Mouse (Mus musculus): ENCODE data around the gene Acsbg2. TPM values are rescaled to one million over a fixed set of nuclear protein-coding genes. Genes with fewer than 3 reads are reported as not detected.

The Acsbg2 gene
- polyA plus RNA-seq, 1 experiment = 0.11 TPM

DNA sequence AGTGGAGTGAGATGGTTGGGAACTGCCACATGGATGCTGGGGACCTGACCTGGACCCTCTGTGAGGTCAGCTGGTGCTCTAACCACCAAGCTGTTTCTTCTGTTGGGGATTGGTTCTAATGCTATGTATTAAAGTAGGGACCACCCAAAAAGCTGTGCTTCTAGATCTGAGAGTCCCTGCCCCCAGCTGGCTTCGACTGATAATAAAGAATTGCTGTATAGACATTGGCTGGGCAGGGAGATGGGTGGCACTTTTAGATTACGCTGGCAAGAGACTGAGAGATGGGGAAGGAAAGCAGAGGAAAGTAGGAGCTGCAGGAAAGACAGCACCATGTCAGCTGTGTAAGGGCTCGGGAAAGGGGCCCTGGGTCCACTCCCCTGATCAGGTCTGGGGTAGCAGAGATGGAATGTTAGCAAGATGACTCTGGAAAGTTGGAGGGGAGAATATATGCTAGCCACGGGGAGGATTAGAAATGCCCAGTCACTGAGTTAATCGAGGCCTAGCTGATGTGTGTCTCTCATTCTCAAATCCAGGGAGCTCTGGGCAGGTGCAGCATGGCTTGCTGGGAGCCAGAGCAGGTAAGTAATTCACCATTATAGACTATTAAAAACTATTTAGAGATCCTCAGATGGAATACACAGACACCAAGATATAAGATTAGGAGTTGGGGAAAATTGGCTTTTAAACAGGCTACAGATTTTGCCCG, 80.5 kb downstream of the Acsbg2 start:
- TF ChIP-seq CTCF (IDR thresholded peaks at IDR 0.05; ENCODE audit: borderline replicate concordance, control insufficient read depth, extremely low read depth, insufficient read depth, low read length, poor library complexity) (no peak), POLR2A (IDR thresholded peaks at IDR 0.05; ENCODE audit: control insufficient read depth, extremely low read depth, insufficient read depth, low read length, poor library complexity) (no peak)
- no peak overlapping the region for H3K4me3 ChIP-seq (ENCODE audit: control insufficient read depth, insufficient read depth, low read length)
- DNase-seq = no peak
- no peaks in the 10 kb centered on the region for H3K36me3 ChIP-seq (ENCODE audit: control insufficient read depth, insufficient read depth, low read length)
- no peaks in the 10 kb centered on the region for H3K4me1 ChIP-seq (replicated peaks; ENCODE audit: control insufficient read depth, insufficient read depth, low read length)
- 93% methylated on average over 6 of the region's 6 CpGs for WGBS
- H3K27ac ChIP-seq (ENCODE audit: control insufficient read depth, insufficient read depth, low read length) = no peak overlapping the region
- no peaks in the 10 kb centered on the region for H3K27me3 ChIP-seq (ENCODE audit: control insufficient read depth, insufficient read depth, low read length)

Other genes starting within 250 kb of the Acsbg2 start
- 74.5 and 82.6 TPM in 2 replicates for gene Lonp1, start 247.6 kb downstream of the Acsbg2 start, polyA plus RNA-seq (2012; rRNA removed)
- 0.50 and 0.51 TPM in 2 replicates for gene Catsperd, start 246.3 kb downstream of the Acsbg2 start, polyA plus RNA-seq (2012; rRNA removed)
- gene Ranbp3, start 201.2 kb downstream of the Acsbg2 start, polyA plus RNA-seq (2012; rRNA removed) = 187 and 191 TPM in 2 replicates
- gene Ndufa11, start 156.7 kb downstream of the Acsbg2 start, polyA plus RNA-seq (2012; rRNA removed) = 601 and 855 TPM in 2 replicates
- 52.3 and 58.9 TPM in 2 replicates for gene Vmac, start 156.4 kb downstream of the Acsbg2 start, polyA plus RNA-seq (2012; rRNA removed)
- 37.6 and 44.4 TPM in 2 replicates for gene Nrtn, start 116.9 kb downstream of the Acsbg2 start, polyA plus RNA-seq (2012; rRNA removed)
- gene Dus3l, start 109.7 kb downstream of the Acsbg2 start, polyA plus RNA-seq (2012; rRNA removed) = 142 and 157 TPM in 2 replicates
- gene Prr22, start 104.2 kb downstream of the Acsbg2 start, polyA plus RNA-seq (2012; rRNA removed) = 4.1 and 4.5 TPM in 2 replicates
- gene Rfx2, start 43.4 kb downstream of the Acsbg2 start, polyA plus RNA-seq (2012; rRNA removed) = 31.3 and 44.2 TPM in 2 replicates
- 0.10 and 0.19 TPM in 2 replicates for gene 1700061G19Rik, start 1.0 kb upstream of the Acsbg2 start, polyA plus RNA-seq (2012; rRNA removed)
- 134 and 135 TPM in 2 replicates for gene Mllt1, start 61.0 kb upstream of the Acsbg2 start, polyA plus RNA-seq (2012; rRNA removed)
- 0.14 and 0.32 TPM in 2 replicates for gene Acer1, start 107.7 kb upstream of the Acsbg2 start, polyA plus RNA-seq (2012; rRNA removed)
- gene Clpp, start 115.9 kb upstream of the Acsbg2 start, polyA plus RNA-seq (2012; rRNA removed) = 131 and 144 TPM in 2 replicates
- 26.7 and 32.2 TPM in 2 replicates for gene Alkbh7, start 122.9 kb upstream of the Acsbg2 start, polyA plus RNA-seq (2012; rRNA removed)
- not detected in 2 replicates for gene Pspn, start 125.6 kb upstream of the Acsbg2 start, polyA plus RNA-seq (2012; rRNA removed)
- gene Gtf2f1, start 136.8 kb upstream of the Acsbg2 start, polyA plus RNA-seq (2012; rRNA removed) = 40.8 and 42.9 TPM in 2 replicates
- gene Gm17949, start 137.0 kb upstream of the Acsbg2 start, polyA plus RNA-seq (2012; rRNA removed) = 0.08 TPM in 1 of 2 replicates, not detected in the other
- 229 and 259 TPM in 2 replicates for gene Khsrp, start 157.1 kb upstream of the Acsbg2 start, polyA plus RNA-seq (2012; rRNA removed)
- 0.22 and 0.38 TPM in 2 replicates for gene Slc25a41, start 167.2 kb upstream of the Acsbg2 start, polyA plus RNA-seq (2012; rRNA removed)
- gene Crb3, start 184.7 kb upstream of the Acsbg2 start, polyA plus RNA-seq (2012; rRNA removed) = 3.4 and 5.9 TPM in 2 replicates
- 76.5 and 93.2 TPM in 2 replicates for gene Slc25a23, start 185.4 kb upstream of the Acsbg2 start, polyA plus RNA-seq (2012; rRNA removed)
- gene Dennd1c, start 204.1 kb upstream of the Acsbg2 start, polyA plus RNA-seq (2012; rRNA removed) = 176 and 196 TPM in 2 replicates
- gene Tubb4a, start 213.3 kb upstream of the Acsbg2 start, polyA plus RNA-seq (2012; rRNA removed) = 5.5 and 5.7 TPM in 2 replicates
- gene Tnfsf9, start 230.9 kb upstream of the Acsbg2 start, polyA plus RNA-seq (2012; rRNA removed) = 10.2 and 12.3 TPM in 2 replicates